Mouse (Mus musculus): ENCODE measurements at regions not wholly inside any gene's neighbourhood (a gene's known extent, or its start where the extent isn't known, plus 50 kb on each side); places are given as distances from the start of the nearest gene placed in this dataset.

DNA sequence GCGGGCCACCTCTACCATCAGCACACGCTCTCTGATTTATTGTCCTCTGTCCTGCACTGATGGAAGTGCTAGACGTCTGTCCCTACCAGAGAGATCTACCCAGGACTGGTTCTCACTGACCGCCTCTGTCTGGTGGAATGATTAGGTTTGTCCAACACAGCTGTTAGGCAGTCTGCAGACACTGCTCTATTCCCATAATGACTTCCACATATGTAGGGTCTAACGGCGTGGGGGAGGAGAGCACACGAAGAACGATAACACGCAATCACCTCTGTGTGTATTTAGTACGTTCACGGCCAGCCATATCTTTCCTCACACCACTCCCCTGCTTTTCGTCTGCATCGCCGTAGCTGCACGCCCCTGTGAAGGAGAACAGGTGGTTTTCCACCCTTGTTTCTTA, 165.0 kb downstream of the Cand1 start:
- TF ChIP-seq CTCF (IDR thresholded peaks at IDR 0.05; ENCODE audit: control insufficient read depth, insufficient read depth, insufficient read length) (no peak), MAX (IDR thresholded peaks at IDR 0.05) (no peak), USF1 (IDR thresholded peaks at IDR 0.05; ENCODE audit: low read depth) (no peak), FOSL1 (IDR thresholded peaks at IDR 0.05; ENCODE audit: insufficient read depth, low read length, poor library complexity, severe bottlenecking) (no peak)

Data from C2C12 (cell line).